Mouse (Mus musculus) testis, adult 2 months (tissue): ENCODE data around the gene Mphosph6. TPM values are rescaled to one million over a fixed set of nuclear protein-coding genes. Genes with fewer than 3 reads are reported as not detected.

Experiments
- H3K27ac ChIP-seq: fragments of 200-500 bp; 2 replicates; pipeline ENCODE4 v1.5.1; 2012; ENCODE audit warnings: low read depth, low read length; ENCODE audit not compliant: control insufficient read depth, insufficient read depth
- H3K27me3 ChIP-seq: fragments of 200-500 bp; 2 replicates; pipeline ENCODE4 v1.6.1; 2012; ENCODE audit warnings: mild to moderate bottlenecking, low read length, moderate library complexity; ENCODE audit not compliant: control insufficient read depth, insufficient read depth
- H3K36me3 ChIP-seq: fragments of 200-500 bp; 2 replicates; pipeline ENCODE4 v1.6.1; 2012; ENCODE audit warnings: mild to moderate bottlenecking, low read length; ENCODE audit not compliant: control insufficient read depth, insufficient read depth
- H3K4me1 ChIP-seq: fragments of 200-500 bp; 2 replicates; pipeline ENCODE4 v1.6.1; 2012; ENCODE audit warnings: low read length; ENCODE audit not compliant: control insufficient read depth, insufficient read depth
- H3K4me3 ChIP-seq: fragments of 200-500 bp; 2 replicates; pipeline ENCODE4 v1.5.1; 2012; ENCODE audit warnings: low read depth, mild to moderate bottlenecking, low read length, moderate library complexity, mixed read lengths; ENCODE audit not compliant: control insufficient read depth
- CTCF ChIP-seq: fragments of 200-500 bp; IDR thresholded peaks from 2 replicates; pipeline ENCODE4 v1.5.1; 2012; ENCODE audit warnings: low read depth, mild to moderate bottlenecking, inconsistent platforms, low read length, moderate library complexity; ENCODE audit not compliant: control insufficient read depth, insufficient read depth, insufficient replicate concordance
- POLR2A ChIP-seq: fragments of 200-500 bp; IDR thresholded peaks from 2 replicates; pipeline ENCODE4 v1.6.1; 2012; ENCODE audit warnings: low read depth, mild to moderate bottlenecking, inconsistent platforms, low read length, moderate library complexity; ENCODE audit not compliant: control insufficient read depth
- polyA plus RNA-seq: library from polyadenylated mRNA; depleted of rRNA; stranded (reverse); fragments of >200 nt; gene quantifications from 2 replicates; pipeline ENCODE4 v1.2.3, GENCODE M21; 2012; rRNA removed

Mphosph6 gene
- polyA plus RNA-seq: 5.6 and 7.0 TPM in 2 replicates

DNA sequence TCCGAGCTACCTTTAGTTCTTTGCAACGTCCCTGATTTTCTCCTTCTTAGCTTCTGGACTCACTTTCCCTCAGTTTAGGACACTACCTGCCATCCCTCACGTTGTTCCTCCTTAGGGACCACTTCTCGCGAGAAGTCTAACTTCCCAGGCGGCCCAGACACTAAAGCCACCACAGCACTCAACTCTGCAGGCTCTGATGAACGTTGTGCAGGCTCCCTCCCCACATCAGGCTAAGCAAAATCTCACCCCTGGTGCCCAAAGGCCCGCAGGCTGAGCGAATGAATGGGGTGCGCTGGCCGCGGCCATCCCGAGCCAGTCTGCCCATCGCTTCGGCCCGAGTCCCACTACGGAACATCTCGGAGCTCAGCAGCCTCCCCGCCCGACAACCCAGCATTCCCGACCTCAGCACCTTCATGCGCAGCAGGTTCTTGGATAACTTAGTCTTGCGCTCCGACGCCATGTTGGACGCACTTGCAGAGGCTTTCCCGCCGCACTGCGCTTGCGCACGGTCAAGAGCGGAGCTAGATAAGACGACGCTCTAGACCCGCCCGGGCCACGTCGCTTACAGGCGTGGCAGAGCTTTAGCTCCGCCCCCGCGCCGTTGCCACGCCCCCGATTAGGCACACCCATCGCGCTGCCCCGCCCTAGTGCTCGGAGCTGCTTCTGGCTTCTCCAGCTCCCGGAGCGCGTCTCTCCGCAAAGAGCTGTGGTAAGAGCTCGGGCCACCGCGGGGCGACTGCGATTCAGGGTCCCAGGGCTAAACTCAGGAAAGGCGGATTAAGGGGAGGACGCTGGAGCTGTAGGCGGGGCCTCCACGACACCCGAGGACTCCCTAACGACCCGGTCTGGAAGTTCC lies at the start of gene Mphosph6:
TSS of gene Mphosph6 (minus strand) at position 501 of the 856 bp plus-strand sequence.
- TF ChIP-seq CTCF (no peak), POLR2A (peak; percentile 89)
- Histone ChIP-seq H3K27ac (peak within 1 kb of the TSS; percentile 73), H3K4me3 (peak within 1 kb of the TSS; percentile 100), H3K36me3 (peaks cover 2% of the 10 kb centered on the region; the same call in 1 of the 2 replicates), H3K4me1 (peaks cover 5% of the 10 kb centered on the region), H3K27me3 (no peaks in the 10 kb centered on the region)

DNA sequence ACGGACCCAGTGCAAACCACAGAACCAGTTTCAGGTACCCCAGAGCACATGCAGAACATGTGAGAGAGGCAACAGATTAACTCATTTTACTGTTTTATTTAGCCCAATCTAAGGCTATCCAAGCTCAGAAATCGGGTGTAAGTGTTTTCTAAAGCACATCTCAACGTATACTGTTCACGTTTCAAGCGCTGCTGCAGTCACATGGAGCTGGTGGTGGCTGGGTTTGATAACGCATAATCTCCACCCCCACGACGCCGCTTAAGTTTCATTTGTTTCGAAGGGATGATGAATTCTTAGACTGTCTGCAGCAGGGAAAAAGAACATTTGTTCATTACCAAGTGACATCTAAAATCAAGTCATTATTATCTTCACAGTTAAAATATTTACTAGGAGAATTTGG lies 48.7 kb upstream of the Mphosph6 start:
- TF ChIP-seq POLR2A (no peak), CTCF (no peak)
- Histone ChIP-seq H3K27me3 (no peaks in the 10 kb centered on the region), H3K4me3 (no peak overlapping the region)

DNA sequence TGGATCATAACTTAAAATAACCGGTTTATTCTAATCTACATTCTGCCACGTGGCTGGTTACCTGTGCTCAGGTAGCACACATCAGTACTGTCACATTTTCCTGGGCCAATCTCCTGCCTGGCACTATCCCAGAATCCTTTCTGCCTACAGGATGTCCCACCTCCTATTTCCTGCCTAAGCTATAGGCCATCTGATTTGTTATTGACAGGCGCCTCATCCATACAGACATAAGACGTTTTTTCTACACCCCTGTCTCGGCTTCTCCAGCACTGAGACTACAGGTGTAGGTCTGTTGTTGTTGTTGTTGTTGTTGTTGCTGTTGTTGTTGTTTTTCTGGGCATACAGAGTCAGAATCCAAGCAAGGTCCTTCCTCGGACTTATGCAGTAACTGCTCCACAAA lies 46.1 kb upstream of the Mphosph6 start:
- Histone ChIP-seq H3K27me3 (no peaks in the 10 kb centered on the region), H3K27ac (no peak overlapping the region), H3K4me3 (no peak overlapping the region), H3K36me3 (no peaks in the 10 kb centered on the region), H3K4me1 (peaks cover 3% of the 10 kb centered on the region; the same call in 1 of the 2 replicates)
- TF ChIP-seq CTCF (no peak), POLR2A (no peak)

More for the DNA sequence above, 48.7 kb upstream of the Mphosph6 start:
- no peak overlapping the region for H3K27ac ChIP-seq
- H3K4me1 ChIP-seq: peaks cover 3% of the 10 kb centered on the region; the same call in 1 of the 2 replicates
- no peaks in the 10 kb centered on the region for H3K36me3 ChIP-seq

DNA sequence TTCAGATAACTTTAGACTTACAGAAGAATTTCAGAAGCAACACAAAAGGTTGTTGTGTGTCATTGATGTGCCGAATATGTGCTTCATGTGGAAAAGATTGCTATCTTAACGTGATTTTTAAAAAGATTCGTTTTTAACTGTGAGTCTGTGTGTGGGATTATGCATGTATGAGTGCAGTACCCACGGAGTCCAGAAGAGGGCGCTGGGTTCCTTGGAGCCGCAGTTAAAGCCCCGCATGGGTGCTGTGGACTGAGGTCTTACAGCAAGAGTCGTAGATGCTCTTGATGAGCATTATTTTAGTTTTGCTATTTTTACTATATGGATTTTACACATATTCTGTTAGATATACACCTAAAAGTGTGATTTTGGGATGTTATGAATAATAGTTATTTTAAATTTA lies 42.0 kb upstream of the Mphosph6 start:
- Histone ChIP-seq H3K27ac (no peak overlapping the region), H3K4me3 (no peak overlapping the region), H3K4me1 (peaks cover 3% of the 10 kb centered on the region; the same call in 1 of the 2 replicates), H3K27me3 (no peaks in the 10 kb centered on the region), H3K36me3 (no peaks in the 10 kb centered on the region)
- TF ChIP-seq CTCF (peak; percentile 77), POLR2A (no peak)

DNA sequence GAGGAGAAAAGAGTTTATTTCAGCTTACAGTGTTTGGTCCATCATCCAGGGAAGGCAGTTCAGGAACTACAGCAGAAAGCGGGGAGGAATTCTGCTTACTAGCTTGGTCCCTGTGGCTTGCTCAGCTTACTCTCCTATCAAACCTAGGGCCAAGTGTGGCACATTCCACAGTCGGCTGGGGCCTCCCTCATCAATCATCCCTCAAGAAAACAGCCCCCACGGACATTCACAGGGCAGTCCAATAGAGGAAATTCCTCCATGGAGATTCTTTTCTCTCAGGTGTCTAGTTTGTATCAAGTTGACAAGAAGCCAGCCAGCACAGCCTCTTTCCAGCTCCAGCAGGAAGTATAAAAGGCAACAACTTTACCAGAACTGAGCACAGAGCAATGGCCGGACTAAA lies 11.8 kb upstream of the Mphosph6 start:
- no peak overlapping the region for H3K27ac ChIP-seq
- no peaks in the 10 kb centered on the region for H3K27me3 ChIP-seq
- no peaks in the 10 kb centered on the region for H3K36me3 ChIP-seq
- TF ChIP-seq POLR2A (no peak), CTCF (no peak)
- no peak overlapping the region for H3K4me3 ChIP-seq
- no peaks in the 10 kb centered on the region for H3K4me1 ChIP-seq

DNA sequence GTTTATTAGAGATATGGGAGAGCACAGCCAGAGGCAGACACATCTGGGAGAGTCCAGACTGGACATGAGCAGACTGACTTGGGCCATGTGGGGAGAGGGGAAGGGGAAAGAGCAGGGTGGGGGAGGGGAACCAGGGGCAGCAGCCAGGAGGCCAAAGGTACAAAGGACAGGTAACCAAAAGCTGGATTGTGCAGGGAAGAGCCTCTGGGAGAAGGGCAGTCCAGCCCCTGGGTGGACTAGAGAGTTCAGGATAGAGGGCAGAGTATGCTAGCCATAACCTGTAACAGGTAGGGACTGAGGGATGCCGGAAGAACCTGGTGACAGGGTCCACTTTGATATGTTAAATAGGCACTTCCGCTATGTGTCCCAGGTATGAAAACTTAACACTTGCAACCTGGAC lies 8.9 kb upstream of the Mphosph6 start:
- H3K27ac ChIP-seq: no peak overlapping the region
- TF ChIP-seq CTCF: no peak
- TF ChIP-seq POLR2A: no peak
- no peak overlapping the region for H3K4me3 ChIP-seq
- no peaks in the 10 kb centered on the region for H3K36me3 ChIP-seq
- H3K4me1 ChIP-seq: peaks cover 2% of the 10 kb centered on the region; the same call in 1 of the 2 replicates
- H3K27me3 ChIP-seq: no peaks in the 10 kb centered on the region

DNA sequence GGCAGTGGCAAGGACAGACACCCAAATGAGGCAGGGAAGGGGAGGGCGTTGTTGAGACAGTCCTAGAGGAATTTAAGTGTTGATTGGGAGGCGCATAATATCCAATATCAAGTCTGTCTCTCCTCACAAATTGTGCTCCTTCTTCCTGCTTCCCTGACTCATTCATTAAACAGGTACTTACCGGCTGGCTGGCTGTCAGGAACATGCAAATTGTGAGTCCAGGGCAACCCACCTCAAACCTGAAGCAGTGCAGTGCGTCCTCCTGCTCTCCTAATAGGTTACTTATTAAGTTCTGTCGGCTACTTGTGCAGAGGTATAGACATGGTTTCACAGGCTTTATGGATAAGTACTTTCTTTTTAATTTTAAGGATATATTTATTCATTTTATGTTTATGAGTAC lies 3.7 kb upstream of the Mphosph6 start:
- no peak overlapping the region for H3K27ac ChIP-seq
- no peaks in the 10 kb centered on the region for H3K36me3 ChIP-seq
- no peak overlapping the region for H3K4me3 ChIP-seq
- no peaks in the 10 kb centered on the region for H3K27me3 ChIP-seq
- TF ChIP-seq POLR2A (no peak), CTCF (no peak)
- peaks cover 7% of the 10 kb centered on the region for H3K4me1 ChIP-seq

DNA sequence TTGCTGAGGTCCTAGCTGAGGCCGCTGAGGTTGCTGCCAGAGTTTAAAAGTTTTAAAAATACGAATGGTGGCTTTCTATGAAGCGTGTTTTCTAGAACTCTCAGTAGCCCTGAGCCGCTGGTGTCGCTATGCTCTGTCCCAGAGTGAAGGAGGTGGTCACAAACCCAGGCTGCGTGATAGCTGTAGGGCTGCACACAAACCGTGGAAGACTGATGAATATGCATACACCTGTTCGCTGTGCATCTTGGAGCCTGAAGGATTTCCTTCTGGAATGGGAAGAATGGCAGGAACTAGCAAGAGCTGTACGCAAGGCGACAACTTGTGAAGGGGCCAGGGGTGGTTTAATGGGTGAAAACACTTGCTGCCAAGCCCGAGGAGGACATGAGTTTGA lies 551 bp upstream of the Mphosph6 start:
- Histone ChIP-seq H3K27ac (peak overlapping the region; percentile 73), H3K36me3 (peaks cover 2% of the 10 kb centered on the region; the same call in 1 of the 2 replicates), H3K27me3 (no peaks in the 10 kb centered on the region), H3K4me3 (peak overlapping the region; percentile 100), H3K4me1 (peaks cover 7% of the 10 kb centered on the region)
- TF ChIP-seq POLR2A: no peak
- TF ChIP-seq CTCF: no peak
